Mouse (Mus musculus): ENCODE measurements around the gene Cacna1c. TPM values are rescaled to one million over a fixed set of nuclear protein-coding genes. Genes with fewer than 3 reads are reported as not detected.
A peak's percentile ranks its signal among the peaks of the same experiment; 100 is the strongest.

Gene Cacna1c
- polyA plus RNA-seq (2015; fragmentation: Nextera tagmentation; extraction: Ambion mirVana) = 0.14 and 0.23 TPM in 2 replicates

DNA sequence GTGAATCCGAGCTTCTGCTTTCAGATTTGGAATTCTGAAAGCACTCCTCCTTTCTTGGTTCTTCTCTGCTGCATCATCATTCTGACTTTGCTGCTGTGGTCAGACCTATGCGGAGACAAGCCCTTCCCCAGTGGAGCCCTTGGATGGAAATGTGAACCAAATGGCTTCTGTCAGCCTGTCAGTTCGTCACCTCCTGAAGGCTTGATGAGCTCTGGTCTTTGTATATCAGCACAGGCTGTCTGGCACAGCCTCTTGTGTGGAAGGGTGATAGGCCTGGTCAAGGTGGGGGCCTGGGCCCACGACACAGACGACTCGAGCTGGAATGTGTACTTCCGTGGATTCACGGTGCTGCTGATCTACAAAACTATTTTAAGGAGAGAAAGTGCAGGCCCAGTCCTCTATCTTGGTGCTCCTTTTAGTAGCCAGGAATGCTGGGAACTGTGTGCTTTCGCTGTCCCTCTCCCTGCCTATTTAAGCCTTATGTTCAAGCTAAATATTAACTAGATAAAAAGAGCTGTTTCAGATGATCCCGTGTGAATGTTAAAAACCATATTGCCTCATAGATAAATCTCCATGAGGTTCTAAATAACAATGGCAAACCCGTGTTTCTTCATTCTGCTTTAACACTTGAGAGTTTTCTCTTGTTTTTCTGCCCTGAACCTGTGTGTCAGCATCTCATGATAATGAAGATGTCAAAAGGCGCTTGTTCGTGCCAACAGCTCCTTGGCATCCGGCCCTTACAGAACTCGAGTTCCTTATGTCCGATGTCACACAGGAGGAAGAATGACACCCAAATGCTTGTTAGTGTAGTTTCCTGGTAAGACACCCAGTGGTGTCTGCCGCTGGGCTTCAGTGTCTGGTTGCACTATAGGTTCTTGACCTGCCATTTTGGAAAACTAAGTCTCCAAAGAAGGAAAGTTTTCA, at the start of gene Cacna1c:
TSS of gene Cacna1c (minus strand) at position 37 of the 924 bp plus-strand sequence.
- H3K9me3 ChIP-seq (ENCODE audit: low read length) = no peaks in the 10 kb centered on the region
- H3K4me1 ChIP-seq (ENCODE audit: insufficient read depth) = peaks cover 5% of the 10 kb centered on the region
- H3K4me3 ChIP-seq (ENCODE audit: low read depth, low read length) = no peak within 1 kb of the TSS
- peaks cover 5% of the 10 kb centered on the region; the same call in 1 of the 2 replicates for H3K36me3 ChIP-seq (replicated peaks; ENCODE audit: insufficient read depth, low read length)
- H3K9ac ChIP-seq (replicated peaks) = no peak within 1 kb of the TSS
- no peaks in the 10 kb centered on the region for H3K27me3 ChIP-seq (ENCODE audit: insufficient read depth, low read length)
- ATAC-seq (no peak), DNase-seq (no peak)
- WGBS (ENCODE audit: insufficient replicate concordance) = 64% methylated on average over 17 of the region's 17 CpGs
- H3K27ac ChIP-seq (ENCODE audit: low read depth) = no peak within 1 kb of the TSS
- H3K4me2 ChIP-seq (ENCODE audit: low read depth, low read length) = no peak within 1 kb of the TSS
- TF ChIP-seq EP300 (IDR thresholded peaks at IDR 0.05; ENCODE audit: low read depth) = no peak
- no peak for TF ChIP-seq CTCF (IDR thresholded peaks at IDR 0.05; ENCODE audit: low read depth)

DNA sequence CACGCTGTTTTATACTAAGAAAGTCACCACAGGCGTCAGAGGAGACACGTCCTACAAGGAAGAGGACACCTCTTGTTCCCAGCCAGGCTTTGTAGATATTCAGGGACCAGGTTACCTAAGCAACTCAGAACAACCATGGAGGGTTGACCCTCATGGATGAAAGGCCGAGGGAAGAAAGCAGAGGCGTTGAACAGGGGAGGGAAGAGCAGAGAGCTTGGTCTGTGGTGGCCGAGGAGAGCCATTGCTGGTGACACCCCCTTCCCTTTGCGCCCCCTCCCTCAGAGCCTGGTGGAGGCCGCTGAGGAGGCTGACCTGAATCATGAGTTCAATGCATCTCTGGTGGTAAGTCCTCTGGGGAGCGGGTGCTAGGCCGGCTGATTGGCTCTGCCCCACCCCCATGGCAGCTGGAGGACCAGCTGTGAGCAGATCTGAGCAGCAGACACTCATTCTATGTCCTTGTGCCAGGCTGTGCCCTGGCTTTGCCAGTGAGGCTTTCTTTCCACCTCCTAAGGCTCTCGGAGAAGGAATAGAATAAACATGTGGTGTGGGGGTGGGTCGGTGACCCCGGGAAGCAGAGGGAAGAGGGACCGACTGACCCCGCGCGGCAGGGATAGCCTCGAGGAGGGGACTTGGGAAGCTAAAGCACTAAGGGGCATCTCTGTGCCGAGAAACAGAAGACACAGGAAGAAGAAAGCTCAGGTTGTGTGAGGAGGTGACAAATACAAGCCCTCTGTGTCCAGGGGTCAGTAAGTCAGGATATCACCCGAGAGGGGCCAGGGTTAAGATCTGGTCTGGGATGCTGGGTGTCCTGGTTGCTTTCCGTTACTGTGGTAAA, 44.9 kb upstream of the Cacna1c start:
- no peak overlapping the region for H3K4me3 ChIP-seq (ENCODE audit: low read depth, low read length)
- no peaks in the 10 kb centered on the region for H3K4me1 ChIP-seq (ENCODE audit: insufficient read depth)
- no peak overlapping the region for H3K9ac ChIP-seq (replicated peaks)
- H3K27me3 ChIP-seq (ENCODE audit: insufficient read depth, low read length) = no peaks in the 10 kb centered on the region
- H3K4me2 ChIP-seq (ENCODE audit: low read depth, low read length) = no peak overlapping the region
- 54% methylated on average over 21 of the region's 21 CpGs for whole genome bisulfite sequencing (ENCODE audit: insufficient replicate concordance)
- TF ChIP-seq EP300 (IDR thresholded peaks at IDR 0.05; ENCODE audit: low read depth) = no peak
- TF ChIP-seq CTCF (IDR thresholded peaks at IDR 0.05; ENCODE audit: low read depth) = no peak
- H3K9me3 ChIP-seq (ENCODE audit: low read length) = 0 out of 2 replicates have a peak, but pooled peaks cover 3% of the 10 kb centered on the region
- no peak overlapping the region for H3K27ac ChIP-seq (ENCODE audit: low read depth)
- no peaks in the 10 kb centered on the region for H3K36me3 ChIP-seq (replicated peaks; ENCODE audit: insufficient read depth, low read length)
- no peak for ATAC-seq
- DNase-seq = peak; percentile 10

DNA sequence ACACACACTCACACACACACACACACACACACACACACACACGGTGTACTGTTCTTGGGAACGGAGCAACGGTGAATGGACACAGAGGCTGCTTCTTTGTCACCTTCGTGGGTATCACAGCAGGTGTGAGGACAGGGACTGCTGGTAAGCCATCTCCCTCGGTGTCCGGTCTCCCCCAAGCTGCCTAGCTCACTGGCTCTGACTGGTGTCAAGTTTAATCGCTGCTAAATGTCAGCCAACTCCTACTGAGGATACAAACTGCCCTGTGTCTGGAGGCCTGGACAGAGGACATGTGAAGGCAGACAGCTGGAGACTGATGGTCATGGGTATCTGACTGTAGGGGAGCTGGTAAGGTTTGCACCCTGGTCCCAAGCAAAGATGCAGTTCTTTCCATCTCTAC, 44.0 kb upstream of the Cacna1c start:
- no peak overlapping the region for H3K4me2 ChIP-seq (ENCODE audit: low read depth, low read length)
- no peaks in the 10 kb centered on the region for H3K4me1 ChIP-seq (ENCODE audit: insufficient read depth)
- H3K36me3 ChIP-seq (replicated peaks; ENCODE audit: insufficient read depth, low read length) = no peaks in the 10 kb centered on the region
- H3K27ac ChIP-seq (ENCODE audit: low read depth) = no peak overlapping the region
- no peak for TF ChIP-seq EP300 (IDR thresholded peaks at IDR 0.05; ENCODE audit: low read depth)
- no peak for TF ChIP-seq CTCF (IDR thresholded peaks at IDR 0.05; ENCODE audit: low read depth)
- no peak overlapping the region for H3K9ac ChIP-seq (replicated peaks)
- no peaks in the 10 kb centered on the region for H3K27me3 ChIP-seq (ENCODE audit: insufficient read depth, low read length)
- WGBS (ENCODE audit: insufficient replicate concordance) = 57% methylated on average over 7 of the region's 7 CpGs
- ATAC-seq (no peak), DNase-seq (no peak)
- no peaks in the 10 kb centered on the region for H3K9me3 ChIP-seq (ENCODE audit: low read length)
- H3K4me3 ChIP-seq (ENCODE audit: low read depth, low read length) = no peak overlapping the region

DNA sequence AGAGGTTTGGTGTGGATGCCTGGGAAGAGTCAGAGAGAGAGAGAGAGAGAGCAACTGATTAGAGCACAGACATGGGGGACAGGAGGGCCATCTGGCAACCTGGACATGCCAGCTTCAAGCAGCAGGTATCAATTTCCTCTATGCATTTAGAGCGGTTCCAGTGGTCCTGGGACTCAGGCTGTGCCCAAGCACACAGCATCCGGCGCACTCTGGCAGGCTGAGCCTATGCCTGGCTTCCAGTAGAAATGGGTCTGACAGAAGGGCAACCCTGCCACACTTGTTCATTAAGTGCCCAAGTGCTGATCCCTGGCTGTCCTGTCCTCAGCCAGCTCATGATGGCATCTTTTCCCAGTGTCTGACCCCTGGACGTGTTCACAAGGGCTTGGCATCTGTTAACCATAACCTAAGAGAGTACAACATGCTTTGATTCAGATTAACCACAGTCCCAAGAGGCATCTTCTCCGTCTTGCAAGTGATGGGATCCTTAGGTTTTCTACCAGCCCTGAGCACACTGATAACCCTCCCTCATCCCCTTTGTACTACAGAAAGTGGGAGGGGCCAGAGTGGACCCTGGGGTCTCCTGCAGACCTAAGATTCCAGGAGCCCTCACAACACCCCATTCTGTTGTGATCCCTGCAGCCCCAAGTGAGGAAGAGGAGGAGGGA, 43.3 kb upstream of the Cacna1c start:
- Histone ChIP-seq H3K9me3 (ENCODE audit: low read length) (no peaks in the 10 kb centered on the region), H3K27ac (ENCODE audit: low read depth) (no peak overlapping the region), H3K4me3 (ENCODE audit: low read depth, low read length) (no peak overlapping the region), H3K9ac (replicated peaks) (no peak overlapping the region), H3K4me1 (ENCODE audit: insufficient read depth) (no peaks in the 10 kb centered on the region), H3K27me3 (ENCODE audit: insufficient read depth, low read length) (no peaks in the 10 kb centered on the region), H3K4me2 (ENCODE audit: low read depth, low read length) (no peak overlapping the region), H3K36me3 (replicated peaks; ENCODE audit: insufficient read depth, low read length) (no peaks in the 10 kb centered on the region)
- TF ChIP-seq EP300 (IDR thresholded peaks at IDR 0.05; ENCODE audit: low read depth) (no peak), CTCF (IDR thresholded peaks at IDR 0.05; ENCODE audit: low read depth) (no peak)
- ATAC-seq = no peak
- DNase-seq = no peak
- WGBS (ENCODE audit: insufficient replicate concordance) = 74% methylated on average over 5 of the region's 5 CpGs

DNA sequence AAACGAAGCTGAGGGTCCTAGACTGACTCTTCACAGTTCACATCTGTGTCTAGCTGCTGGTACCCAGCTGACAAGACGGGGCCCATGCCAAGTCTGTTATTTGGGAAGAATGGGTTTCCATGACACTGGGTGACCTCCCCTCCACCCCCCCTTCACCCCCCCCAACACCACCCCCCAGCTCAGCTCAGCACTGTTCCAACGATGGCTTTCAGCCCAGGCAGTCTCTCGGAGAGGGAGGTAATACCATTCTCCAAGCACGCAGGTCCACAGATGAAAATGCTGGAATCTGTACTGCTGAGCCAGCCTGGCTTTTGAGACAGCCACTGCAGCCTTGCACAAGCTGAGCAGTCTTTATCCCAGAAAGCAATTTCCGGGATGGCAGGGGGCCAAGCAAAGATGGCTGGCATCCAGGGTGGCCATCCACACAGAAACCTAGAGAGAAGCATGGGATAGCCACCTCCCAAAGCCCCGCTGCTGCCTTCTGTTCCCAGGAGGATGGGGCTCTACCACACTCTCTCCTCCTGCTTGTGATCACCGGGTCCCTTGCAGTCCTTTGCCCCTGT, 41.3 kb upstream of the Cacna1c start:
- Histone ChIP-seq H3K4me1 (ENCODE audit: insufficient read depth) (no peaks in the 10 kb centered on the region), H3K4me2 (ENCODE audit: low read depth, low read length) (no peak overlapping the region), H3K27ac (ENCODE audit: low read depth) (no peak overlapping the region), H3K27me3 (ENCODE audit: insufficient read depth, low read length) (no peaks in the 10 kb centered on the region), H3K9ac (replicated peaks) (no peak overlapping the region), H3K4me3 (ENCODE audit: low read depth, low read length) (no peak overlapping the region), H3K9me3 (ENCODE audit: low read length) (no peaks in the 10 kb centered on the region), H3K36me3 (replicated peaks; ENCODE audit: insufficient read depth, low read length) (no peaks in the 10 kb centered on the region)
- 65% methylated on average over 8 of the region's 8 CpGs for WGBS (ENCODE audit: insufficient replicate concordance)
- ATAC-seq (no peak), DNase-seq (peak; percentile 23)
- TF ChIP-seq EP300 (IDR thresholded peaks at IDR 0.05; ENCODE audit: low read depth) (no peak), CTCF (IDR thresholded peaks at IDR 0.05; ENCODE audit: low read depth) (no peak)

All from liver, postnatal 0 days (tissue).